Mouse (Mus musculus) cerebellum, postnatal 14 days (tissue): ENCODE results near the gene Hoxa6.

Experiments
- DNase-seq, 2 experiments: peaks; one replicate each; pipeline ENCODE4 v3.0.0; 2021; ENCODE audit warnings: mixed read lengths in 2 of 2

Hoxa6 gene

DNA sequence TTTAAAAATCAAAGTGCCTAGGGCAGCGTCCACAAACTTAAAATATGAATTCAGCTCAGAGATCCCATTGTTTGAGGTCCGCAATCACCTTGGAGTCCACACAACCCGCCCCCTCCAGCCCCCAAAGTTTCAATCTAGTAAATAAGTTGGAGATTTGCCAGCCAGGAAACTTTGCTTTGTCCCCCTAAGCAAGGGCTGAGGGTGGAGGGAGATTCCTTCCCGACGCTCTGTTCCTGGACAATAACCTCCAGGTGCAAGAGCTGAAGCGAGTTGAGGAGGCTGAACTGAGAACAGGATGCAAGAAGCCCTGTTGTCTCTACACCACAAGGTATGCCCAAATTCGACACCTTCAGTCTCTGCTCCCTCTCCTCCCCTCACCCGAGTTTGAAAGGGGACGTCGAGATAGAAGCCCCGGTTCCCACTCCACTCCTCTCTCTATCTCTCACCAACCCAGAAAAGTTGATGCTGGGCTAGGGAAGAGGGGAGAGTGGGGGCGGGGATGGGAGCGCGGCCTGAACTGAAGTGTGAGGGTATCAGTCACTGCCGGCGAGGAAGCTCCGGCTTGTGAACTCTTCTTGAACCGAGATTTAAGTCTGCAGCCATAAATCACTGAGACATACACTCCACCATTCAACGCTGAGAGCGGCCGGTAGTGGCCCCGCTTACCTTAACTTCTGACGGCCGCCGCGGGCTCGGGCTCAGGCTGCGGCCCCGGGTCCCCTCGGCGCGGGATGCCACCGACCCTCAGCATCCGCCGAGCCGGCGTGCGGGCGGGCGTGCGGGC lies 33.4 kb downstream of the Hoxa6 start:
- no peak for DNase-seq

DNA sequence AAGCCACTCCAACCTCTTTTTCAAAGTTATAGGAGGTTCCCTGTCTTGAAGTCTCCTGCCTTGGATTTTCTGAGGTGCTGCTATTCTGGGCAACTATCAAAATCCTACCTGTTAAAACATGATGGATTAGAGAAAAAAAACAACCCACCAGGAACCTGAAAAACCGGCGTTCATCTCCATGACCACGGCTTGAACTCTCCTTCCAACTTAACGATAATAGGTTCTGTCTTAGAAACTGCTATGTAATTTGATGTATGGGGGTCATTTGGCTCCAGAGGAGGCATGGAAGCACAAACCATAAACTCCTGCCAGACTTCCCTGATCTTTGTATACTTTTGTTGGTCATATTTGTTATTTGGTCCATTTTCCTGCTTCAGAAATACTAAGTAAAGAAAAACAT lies 34.9 kb downstream of the Hoxa6 start:
- no peak for DNase-seq

DNA sequence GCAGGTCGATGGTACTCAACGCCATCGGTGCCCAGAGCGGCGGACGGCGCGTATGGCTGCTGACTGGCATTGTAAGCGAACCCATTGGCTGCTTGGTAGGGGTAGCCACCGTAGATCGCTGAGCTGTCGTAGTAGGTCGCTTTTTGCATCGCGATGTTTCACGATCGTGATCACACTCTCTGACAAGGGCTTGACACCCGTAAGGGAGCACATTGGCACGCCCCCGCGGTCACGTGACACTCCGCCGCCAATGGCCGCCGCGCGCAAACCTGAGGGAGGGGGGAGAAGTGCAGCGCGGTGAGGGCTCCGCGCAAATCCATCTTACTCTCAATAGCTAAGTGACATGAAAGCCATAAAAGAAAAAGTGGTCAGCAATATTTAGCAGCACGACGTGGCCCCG lies 36.0 kb downstream of the Hoxa6 start:
- peak in 1 of 2 experiments; percentile 55 for DNase-seq

DNA sequence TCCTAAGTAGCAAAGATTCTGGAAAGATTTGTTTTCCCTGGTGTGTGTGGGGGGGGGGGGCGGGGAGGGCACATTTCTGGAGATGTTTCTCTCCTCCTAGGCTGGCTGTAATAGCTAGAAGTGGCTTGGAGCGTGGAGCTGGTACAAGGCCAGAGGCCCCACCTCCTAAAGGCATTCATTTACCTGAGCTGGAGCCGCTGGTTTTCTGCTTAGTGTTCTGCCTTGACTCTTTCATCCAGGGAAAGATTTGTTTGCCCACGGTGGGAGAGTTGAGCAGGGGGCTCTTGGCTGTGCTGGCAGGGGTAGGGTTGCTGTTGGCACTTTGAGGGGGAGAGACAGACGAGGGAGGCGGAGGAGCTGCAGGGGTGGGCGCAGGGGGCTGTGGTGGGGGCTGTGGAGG lies 36.6 kb downstream of the Hoxa6 start:
- DNase-seq, result no peak

DNA sequence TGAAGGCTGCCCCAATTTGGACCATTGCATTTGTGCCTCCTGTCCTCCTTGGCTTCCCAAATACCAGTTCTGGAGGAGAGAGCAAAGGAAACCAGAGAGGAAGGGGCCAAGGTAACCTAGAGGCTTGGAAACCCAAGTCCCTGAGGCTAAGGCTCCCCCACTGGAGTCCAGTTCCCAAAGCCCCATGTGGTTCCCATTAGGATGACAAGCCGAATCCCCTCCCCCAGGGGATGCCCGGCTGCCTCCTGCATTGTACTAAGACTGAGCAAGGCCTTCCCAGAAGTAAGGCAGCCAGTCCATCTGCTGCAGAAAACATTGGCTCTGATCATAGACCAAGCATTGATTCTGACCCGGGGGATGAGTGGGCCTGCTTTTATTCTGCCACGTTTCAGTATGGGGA lies 37.2 kb downstream of the Hoxa6 start:
- no peak for DNase-seq

DNA sequence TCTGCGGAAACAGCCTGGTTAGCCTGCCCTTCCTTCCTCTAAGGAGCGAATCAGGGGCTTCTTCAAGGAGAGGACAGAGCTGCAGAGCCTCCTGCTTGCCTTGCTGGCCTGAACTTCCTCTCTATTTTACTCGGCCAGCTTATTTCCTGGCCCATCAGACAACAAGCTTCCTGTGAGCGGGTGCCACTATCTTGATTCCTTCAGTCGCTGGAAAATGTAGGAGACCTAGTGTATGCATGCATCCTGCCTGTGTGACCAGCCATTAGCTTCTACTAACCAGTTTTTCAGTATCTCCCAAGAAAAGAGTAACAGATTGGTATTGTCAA lies 37.7 kb downstream of the Hoxa6 start:
- DNase-seq, result no peak

DNA sequence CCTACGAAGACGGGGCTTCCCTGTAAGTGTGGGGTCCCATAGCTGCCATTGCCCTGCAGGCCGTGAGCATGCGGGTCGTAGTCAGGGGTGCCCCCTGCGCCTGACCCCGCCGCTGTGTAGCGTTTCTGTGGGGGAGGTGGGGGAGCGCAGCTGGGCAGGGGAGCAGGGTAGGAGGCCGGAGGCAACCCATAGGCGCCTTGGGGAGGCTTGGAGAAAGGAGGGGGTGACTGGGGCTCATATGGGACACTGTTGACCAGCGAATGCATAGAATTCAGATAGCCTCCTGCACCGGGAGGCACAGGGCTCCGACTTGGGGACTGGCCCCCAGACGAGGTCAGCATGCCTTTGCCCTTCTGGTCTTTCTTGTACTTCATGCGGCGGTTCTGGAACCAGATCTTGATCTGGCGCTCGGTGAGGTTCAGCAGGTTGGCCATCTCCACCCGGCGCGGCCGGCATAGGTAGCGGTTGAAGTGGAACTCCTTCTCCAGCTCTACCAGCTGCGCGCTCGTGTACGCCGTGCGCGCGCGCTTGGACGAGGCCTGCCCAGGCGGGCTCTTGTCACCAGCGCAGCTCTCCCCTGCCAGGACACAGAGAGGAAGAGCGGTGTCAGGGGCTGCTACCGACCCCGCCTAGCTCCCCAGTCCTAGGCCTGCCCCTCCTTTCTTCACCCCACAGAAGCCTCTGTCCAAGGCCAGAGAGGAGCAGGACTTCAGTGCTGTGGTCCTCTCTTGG lies 38.2 kb downstream of the Hoxa6 start:
- DNase-seq, result no peak

DNA sequence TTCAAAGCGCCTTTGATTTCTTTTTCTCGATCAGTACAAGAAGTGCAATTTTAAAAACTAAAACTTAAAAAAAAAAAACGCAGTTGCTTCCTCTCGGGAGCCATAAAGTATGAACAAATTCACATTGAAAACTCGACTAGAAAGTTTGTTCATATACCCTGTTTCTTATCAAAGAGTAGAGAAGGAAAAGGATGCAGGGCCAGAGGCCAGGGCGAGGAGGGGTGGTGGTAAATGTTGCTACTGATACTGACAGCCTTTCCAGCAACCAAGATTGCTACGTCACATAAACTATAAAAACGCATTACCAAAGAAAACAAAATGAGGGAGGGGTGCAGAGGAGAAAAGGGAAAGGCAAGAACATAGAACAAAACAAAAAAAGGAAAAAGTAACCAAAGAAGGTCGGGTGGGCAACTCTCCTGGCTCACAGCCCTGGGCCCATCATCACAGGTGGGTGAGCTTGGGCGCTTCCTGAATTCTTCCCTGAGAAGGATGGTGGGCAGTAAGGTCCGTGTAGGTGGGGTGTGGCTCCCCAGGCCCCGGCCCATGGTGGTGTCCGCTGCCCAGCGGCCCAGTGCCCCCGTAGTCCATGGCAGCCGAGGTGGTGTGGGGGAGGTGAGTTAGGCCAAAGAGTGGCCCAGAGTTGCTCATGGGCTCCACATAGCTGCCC lies 38.9 kb downstream of the Hoxa6 start:
- DNase-seq, result no peak

DNA sequence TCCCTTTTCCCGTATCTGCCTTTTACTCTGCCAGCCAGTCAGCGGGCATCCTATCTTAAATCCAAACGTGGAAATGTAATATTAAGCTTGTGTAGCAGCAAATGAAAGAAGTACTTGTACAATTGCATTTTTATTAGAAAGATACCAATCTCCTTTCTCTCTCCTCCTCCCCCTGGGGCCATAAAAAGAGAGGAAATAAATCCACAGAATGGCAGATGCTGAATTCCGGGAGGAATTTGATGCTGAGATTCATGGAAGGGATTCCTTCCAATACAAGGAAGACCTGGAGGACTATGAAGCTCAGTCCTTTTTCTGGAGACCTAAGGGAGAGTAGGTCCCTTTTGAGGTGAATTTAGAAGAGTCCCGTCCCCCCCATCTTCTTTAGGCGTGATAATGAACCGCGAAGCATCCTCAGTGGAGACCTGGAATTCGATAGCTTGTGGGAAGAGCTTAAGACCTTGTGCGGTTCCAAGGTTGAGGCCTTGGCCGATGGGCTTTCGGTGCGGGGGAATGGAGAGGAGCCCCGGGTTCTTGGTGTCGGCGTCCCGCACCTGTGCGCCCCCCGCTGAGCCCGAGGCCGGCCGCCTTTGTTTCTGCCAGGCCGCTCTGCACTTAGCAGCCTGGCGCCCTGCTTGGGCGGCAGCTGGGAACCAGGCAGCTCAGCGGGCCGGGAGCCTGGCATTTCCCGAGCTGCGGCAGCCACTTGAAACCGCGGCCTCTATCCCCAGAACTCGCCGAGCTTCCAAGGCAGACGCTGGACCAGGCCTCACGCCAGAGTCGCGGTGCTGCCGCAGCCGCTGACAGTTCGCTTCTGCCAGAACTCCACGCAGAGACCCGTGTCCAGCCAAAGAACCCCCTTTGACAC lies 40.1 kb downstream of the Hoxa6 start:
- no peak for DNase-seq

DNA sequence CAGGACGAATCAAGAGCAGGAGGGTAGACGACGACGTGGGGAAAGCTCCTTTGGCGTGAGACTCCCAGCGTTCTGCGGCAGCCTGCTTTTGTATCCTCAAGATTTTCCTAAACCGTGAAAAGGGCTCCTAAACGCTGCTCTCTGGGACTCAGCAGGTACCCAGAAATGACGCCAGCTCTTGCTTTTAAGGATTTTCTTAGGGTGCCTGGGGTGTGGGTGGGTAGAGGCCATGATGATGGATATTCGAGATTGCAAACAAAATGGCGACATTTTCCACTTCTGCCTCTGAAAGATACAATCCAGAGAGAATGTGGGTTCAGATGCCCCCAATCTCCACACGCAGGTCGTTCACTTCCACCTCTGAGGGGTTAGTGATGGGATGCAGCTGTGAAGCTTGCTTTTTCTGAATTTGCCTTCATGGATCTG lies 40.8 kb downstream of the Hoxa6 start:
- DNase-seq, result no peak

DNA sequence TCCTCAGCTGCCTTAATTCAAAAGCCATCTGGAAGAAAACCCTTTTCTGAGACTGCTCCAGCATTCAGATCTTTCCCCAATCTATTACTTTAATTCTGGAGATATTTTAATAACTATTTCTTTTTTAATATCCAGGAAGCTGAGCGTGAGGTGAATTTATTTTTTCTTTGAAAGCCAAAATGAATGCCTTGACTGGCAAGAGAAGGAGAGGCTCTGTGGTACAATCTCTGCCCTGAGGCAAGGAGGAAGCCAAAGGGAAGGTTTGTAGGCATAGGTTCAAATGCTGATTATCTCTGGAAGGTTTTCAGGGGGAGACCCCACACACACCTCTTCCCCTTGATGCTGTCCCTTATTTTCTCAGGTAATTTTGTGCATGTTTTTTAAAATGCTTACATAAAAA lies 41.3 kb downstream of the Hoxa6 start:
- DNase-seq, result no peak

DNA sequence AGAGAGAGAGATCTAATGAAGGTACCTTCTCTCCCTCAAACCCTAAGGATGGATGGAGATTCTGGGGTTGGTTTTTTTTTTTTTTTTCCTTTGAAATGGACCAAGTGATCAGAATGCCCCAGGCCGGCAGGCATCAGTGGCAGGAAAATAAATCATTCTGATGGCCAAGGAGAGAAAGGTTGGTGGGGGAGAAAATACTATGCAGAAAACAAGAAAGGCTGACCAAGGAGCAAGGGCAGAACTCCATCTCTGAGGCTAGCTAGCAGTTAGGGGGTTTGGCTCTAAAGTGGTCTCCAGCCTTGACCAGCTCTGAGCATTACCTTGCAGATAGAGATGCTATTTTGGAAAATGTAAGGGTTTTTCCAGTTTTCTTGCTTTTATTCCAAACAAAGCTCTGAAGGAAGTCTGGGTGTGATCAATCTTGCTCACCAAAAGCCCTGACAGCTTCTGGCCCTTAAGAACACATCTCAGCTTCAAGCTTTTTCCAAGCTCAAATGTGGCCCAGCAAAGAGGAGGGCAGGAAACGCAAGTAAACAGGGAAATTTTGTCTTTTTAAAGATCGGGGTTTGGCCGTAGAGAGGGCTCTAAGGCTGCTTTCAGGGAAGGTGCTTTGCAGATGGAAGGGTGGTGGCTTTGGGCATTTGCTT lies 42.0 kb downstream of the Hoxa6 start:
- DNase-seq, result no peak

DNA sequence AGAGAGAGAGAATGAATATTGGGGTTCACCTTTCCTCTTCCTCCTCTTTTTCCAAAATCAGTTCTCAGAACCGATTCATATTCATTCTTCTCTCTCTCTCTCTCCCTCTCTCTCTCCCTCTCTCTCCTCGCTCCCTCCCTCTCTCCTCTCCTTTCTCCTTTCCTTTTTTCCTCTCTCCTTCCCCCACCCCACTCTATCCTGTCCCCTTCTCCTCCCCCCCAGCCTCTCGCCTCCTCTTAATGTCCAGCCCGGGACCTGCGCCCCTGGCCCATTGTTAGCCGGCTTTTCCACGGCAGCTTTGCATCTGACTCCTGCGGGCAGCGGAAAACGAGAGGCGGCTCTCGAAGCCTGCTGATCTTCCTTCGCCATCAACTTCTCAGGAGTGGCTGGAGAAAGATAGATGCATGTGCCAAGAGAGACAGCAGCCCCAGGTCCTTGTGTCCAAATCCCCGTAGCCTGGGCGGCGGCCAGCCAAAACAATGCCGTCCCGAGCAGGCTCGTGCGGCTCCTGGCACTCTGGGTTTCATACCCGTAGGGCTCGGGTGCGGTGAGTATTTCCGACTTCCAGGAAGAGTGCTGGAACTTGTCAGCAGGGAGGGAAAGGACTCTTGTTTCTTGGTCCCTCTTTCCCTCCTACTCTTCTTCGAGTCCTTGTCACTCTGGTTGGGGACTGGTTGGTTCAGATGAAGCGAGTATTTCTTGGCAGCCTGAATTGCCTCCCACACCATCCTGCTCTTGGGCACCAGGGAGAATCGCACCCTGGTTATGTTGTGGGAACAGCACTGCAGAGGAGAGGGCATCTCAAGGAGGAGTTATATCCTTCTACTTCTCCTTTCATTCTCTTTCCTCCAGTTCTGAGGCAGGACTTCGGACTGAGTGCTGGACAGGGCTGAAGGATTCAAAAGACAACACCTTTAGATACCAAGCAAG lies 42.8 kb downstream of the Hoxa6 start:
- peak in 1 of 2 experiments; percentile 14 for DNase-seq

DNA sequence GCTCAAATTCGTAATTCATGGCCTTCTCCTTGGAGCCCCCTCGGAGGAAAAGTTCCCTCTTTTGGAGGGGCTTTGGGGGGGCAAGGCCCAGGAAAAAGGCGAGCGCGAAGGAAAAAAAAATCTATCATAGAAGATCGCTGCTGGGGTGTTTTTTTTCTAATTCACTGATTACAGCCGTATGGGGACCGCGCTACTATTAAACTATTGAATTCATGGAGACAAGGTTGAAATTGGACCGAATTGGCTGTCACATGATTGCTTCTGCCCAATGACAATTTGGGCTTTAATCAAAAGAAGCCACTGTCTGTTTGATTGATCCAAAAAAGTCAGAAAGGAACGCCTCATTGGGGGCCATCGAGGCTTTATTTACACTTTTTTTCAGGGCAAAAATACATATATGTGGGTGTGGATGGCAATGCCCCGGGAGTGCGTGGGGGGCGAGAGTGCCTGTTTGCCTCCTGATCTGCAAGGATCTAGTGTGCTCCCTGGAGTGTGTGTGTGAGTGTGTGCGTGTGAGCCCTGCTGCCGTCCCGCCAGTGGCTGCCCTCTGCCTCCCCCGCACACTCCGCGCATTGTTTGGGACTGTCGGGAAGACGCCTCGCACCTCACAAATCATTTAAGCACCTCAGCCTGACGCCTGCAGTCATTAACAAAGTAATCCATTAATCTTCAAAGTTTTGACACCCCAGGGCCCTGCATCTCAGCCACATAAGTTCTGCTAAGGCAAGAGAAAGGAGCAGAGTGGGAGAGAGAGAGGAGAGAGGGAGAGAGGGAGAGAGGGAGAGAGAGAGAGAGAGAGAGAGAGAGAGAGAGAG lies 43.7 kb downstream of the Hoxa6 start, which contains the start of gene Hoxa2:
Gene Hoxa2 (minus strand): TSS at position 206 of the 815 bp plus-strand sequence.
- DNase-seq, result peak in 1 of 2 experiments; percentile 7

DNA sequence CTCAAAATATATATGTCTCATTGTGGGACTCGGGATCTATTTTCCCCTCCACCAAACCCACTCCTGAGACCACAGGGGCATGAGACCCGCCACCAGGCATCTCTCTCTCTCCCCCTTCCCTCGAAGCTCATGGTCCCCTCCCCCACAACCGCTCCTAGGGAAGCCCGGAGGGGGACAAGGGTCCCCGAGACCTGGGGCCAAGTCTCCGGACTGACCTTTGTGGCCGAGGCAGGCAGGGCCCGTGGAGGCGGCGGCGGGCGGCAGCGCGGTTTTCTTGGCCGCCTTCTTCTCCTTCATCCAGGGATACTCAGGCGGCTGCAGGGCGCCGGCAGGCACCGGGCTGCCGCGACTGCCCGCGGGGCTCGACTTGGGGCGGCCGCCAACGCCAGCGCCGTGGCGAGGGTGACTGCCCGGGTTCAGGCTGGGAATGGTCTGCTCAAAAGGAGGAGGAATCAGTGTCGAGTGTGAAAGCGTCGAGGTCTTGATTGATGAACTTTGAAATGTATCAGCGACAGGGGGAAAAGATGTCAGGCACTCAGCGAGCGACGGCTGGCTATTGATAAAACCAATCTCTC lies 44.4 kb downstream of the Hoxa6 start:
- DNase-seq, result peak in 1 of 2 experiments; percentile 27

DNA sequence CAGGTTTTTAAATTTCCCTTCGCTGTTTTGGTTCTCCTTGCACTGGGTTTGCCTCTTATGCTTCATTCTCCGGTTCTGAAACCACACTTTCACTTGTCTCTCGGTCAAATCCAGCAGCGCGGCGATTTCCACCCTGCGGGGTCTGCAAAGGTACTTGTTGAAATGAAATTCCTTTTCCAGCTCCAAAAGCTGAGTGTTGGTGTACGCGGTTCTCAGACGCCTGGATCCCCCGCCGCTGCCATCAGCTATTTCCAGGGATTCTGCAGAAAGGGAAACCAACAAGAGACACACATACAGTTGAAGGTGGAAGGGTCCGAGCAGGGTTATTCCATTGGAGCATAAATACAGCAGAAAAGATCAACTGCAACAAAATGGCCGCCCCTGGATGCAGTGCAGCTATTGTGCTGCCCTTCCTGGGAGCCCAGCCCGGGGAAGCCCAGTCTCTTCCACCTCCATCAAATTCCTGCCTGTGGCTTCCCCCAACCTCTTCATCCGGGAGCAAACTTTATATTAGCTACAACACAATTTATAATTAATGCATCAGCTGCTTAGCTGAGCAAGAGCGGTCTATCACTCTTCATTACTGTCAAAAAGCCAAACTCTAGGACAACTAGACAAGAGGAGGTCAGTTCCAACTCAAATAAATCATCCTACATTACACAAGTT lies 45.0 kb downstream of the Hoxa6 start:
- peak in 1 of 2 experiments; percentile 28 for DNase-seq

DNA sequence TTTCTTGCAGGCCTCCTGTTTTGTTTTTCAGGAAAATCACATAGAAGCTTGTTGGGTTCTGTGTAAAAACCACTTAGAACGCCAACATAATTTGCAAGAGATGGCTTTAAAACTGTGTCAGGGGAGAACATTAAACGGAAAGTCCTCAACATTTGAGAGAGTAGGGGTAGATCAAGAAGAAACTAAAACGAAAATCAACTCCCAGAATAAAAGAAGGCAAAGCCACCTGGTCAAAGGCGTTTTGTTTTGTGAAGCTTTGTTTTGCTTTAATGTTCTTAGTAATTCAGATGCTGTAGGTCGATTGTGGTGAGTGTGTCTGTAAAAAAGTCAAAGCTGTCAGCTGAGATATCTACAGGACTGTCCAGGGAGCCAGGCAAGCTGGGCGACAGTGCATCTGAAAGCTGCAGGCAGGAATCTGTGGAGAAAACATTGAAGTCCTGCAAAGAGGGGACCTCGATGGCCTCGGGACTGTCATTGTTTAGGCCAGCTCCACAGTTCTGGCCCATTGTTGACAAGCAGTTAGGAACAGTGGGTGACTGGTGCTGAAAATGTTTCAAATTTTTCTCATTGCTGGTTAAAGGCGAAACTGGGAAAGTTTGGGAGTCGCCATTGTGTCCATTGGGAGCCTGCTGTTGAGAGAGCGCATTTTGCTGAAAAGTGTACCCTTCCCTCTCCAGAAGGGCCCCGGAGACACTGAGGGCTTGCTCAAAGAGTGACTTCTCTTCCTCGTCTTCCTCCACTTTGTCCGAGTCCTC lies 45.7 kb downstream of the Hoxa6 start:
- DNase-seq, result peak in 1 of 2 experiments; percentile 33

DNA sequence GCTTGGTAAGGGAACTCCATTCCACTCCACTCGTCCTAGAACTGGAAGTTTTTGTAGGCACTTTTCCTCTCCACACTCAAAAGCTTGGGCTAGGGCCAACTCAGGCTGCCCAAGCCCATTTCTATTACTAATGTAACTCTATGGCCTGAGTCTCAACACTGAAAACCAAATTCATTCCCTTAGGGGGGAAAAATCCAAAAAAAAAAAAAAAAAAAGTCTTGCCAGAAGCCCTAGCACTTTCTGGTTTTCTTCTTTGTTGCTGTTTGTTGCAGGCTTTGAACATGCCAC lies 46.5 kb downstream of the Hoxa6 start:
- DNase-seq, result no peak
